Mouse (Mus musculus): ENCODE data around the gene Scn8a. TPM values are rescaled to one million over a fixed set of nuclear protein-coding genes. Genes with fewer than 3 reads are reported as not detected.
A peak's percentile ranks its signal among the peaks of the same experiment; 100 is the strongest.

Scn8a gene
- total RNA-seq, 2 experiments from 2014 or later, result not detected

GRCm38 (mm10) chr15:100951491-100951890 is 81.8 kb downstream of the Scn8a start:
- no peak for ATAC-seq (replicated peaks; ENCODE audit: poor library complexity, severe bottlenecking)

- no peak for ATAC-seq (replicated peaks; ENCODE audit: poor library complexity, severe bottlenecking)
These were observed 82.6 kb downstream of the Scn8a start for GRCm38 (mm10) chr15:100952292-100952691.

GRCm38 (mm10) chr15:100952854-100953253 is 83.2 kb downstream of the Scn8a start:
- ATAC-seq (replicated peaks; ENCODE audit: poor library complexity, severe bottlenecking), result no peak

GRCm38 (mm10) chr15:100953955-100954354 is 84.3 kb downstream of the Scn8a start:
- no peak for ATAC-seq (replicated peaks; ENCODE audit: poor library complexity, severe bottlenecking)

- no peak for ATAC-seq (replicated peaks; ENCODE audit: poor library complexity, severe bottlenecking)
These were observed 85.1 kb downstream of the Scn8a start for GRCm38 (mm10) chr15:100954751-100955150.

- ATAC-seq (replicated peaks; ENCODE audit: poor library complexity, severe bottlenecking), result no peak
These were observed 91.3 kb downstream of the Scn8a start for GRCm38 (mm10) chr15:100960958-100961357.

- no peak for ATAC-seq (replicated peaks; ENCODE audit: poor library complexity, severe bottlenecking)
These were observed 91.9 kb downstream of the Scn8a start for GRCm38 (mm10) chr15:100961561-100961960.

GRCm38 (mm10) chr15:100971443-100971842 is 101.8 kb downstream of the Scn8a start:
- ATAC-seq (replicated peaks; ENCODE audit: poor library complexity, severe bottlenecking), result no peak

GRCm38 (mm10) chr15:100972795-100973194 is 103.1 kb downstream of the Scn8a start:
- ATAC-seq (replicated peaks; ENCODE audit: poor library complexity, severe bottlenecking), result no peak

GRCm38 (mm10) chr15:100974679-100975078 is 105.0 kb downstream of the Scn8a start:
- ATAC-seq (replicated peaks; ENCODE audit: poor library complexity, severe bottlenecking), result no peak; the same call in 1 of the 2 replicates

GRCm38 (mm10) chr15:100983427-100984153 is 113.9 kb downstream of the Scn8a start:
- peak; percentile 66 for ATAC-seq (replicated peaks; ENCODE audit: poor library complexity, severe bottlenecking)

GRCm38 (mm10) chr15:100984154-100984893 is 114.7 kb downstream of the Scn8a start:
- ATAC-seq (replicated peaks; ENCODE audit: poor library complexity, severe bottlenecking), result no peak

- peak; percentile 83 for ATAC-seq (replicated peaks; ENCODE audit: poor library complexity, severe bottlenecking)
These were observed 116.8 kb downstream of the Scn8a start for GRCm38 (mm10) chr15:100986479-100986878.

GRCm38 (mm10) chr15:100987031-100987430 is 117.4 kb downstream of the Scn8a start:
- ATAC-seq (replicated peaks; ENCODE audit: poor library complexity, severe bottlenecking), result no peak

GRCm38 (mm10) chr15:100990283-100990682 is 120.6 kb downstream of the Scn8a start:
- no peak for ATAC-seq (replicated peaks; ENCODE audit: poor library complexity, severe bottlenecking)

- peak; percentile 62 for ATAC-seq (replicated peaks; ENCODE audit: poor library complexity, severe bottlenecking)
These were observed 127.4 kb downstream of the Scn8a start for GRCm38 (mm10) chr15:100997090-100997489.

GRCm38 (mm10) chr15:101001685-101002084 is 132.0 kb downstream of the Scn8a start:
- no peak for ATAC-seq (replicated peaks; ENCODE audit: poor library complexity, severe bottlenecking)

GRCm38 (mm10) chr15:101002466-101002865 is 132.8 kb downstream of the Scn8a start:
- no peak for ATAC-seq (replicated peaks; ENCODE audit: poor library complexity, severe bottlenecking)

GRCm38 (mm10) chr15:101004538-101004937 is 134.9 kb downstream of the Scn8a start:
- ATAC-seq (replicated peaks; ENCODE audit: poor library complexity, severe bottlenecking), result no peak

GRCm38 (mm10) chr15:101005717-101006116 is 136.1 kb downstream of the Scn8a start:
- no peak for ATAC-seq (replicated peaks; ENCODE audit: poor library complexity, severe bottlenecking)

GRCm38 (mm10) chr15:101006251-101007040 is 136.8 kb downstream of the Scn8a start:
- ATAC-seq (replicated peaks; ENCODE audit: poor library complexity, severe bottlenecking), result peak; percentile 80

Data from granulocyte monocyte progenitor cell, adult 5-6 weeks (primary cell).